Mouse (Mus musculus) left cerebral cortex, postnatal 10 days (tissue): Measurements from ENCODE around the gene Ell2. TPM values are rescaled to one million over a fixed set of nuclear protein-coding genes. Genes with fewer than 3 reads are reported as not detected.

Experiments
- DNase-seq, 2 experiments: peaks; one replicate each; pipeline ENCODE4 v3.0.0; 2021 to 2022; ENCODE audit warnings: low spot score in 2 of 2, mixed read lengths in 1 of 2; ENCODE audit errors: extremely low spot score in 1 of 2
- intact Hi-C: fragments of 180-260 bp; cut with DNase I; formaldehyde crosslinking; loops from one replicate; pipeline ENCODE4 v1.15.1; 2025
- total RNA-seq, 2 experiments: library from RNA; stranded (reverse); gene quantifications; 2 replicates each; pipeline ENCODE4 v1.2.3; 2021

Gene Ell2
- total RNA-seq, 2 experiments from 2014 or later = 26.0 to 34.8 TPM

DNA sequence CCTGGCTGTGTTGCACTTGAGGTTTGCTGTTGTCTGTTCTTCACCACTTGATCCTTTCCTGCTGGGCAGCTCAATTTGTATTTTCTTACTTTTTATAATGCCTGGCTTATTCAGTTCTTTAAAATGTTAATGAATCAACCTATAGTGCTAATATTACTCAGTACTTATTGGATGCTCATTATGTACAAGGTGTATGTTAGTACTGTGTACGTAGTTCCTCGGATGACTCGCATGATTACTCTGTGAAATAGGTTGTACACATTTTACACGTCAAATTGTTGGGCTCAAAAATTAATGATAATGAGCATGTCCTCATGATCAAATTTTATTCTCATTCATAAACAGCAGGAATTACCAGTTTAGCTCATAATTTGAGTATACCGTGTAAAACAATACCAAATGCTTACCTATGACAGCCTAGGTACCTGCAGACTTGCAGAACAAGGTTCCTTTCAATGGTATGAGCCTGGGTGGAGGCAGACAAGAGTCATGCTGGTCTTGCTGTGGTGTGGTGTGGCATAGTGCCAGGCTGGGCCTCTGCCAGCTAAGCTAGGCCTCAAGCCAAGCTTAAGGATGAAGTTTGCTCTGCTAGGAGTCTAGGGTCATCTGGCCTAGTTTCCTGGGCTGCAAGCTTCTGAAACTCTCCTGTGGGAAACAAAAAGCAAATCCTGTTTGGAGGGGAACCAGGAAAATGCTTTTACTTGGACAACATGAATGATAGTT lies 45.8 kb downstream of the Ell2 start:
- DNase-seq = peak; percentile 29 to 72

DNA sequence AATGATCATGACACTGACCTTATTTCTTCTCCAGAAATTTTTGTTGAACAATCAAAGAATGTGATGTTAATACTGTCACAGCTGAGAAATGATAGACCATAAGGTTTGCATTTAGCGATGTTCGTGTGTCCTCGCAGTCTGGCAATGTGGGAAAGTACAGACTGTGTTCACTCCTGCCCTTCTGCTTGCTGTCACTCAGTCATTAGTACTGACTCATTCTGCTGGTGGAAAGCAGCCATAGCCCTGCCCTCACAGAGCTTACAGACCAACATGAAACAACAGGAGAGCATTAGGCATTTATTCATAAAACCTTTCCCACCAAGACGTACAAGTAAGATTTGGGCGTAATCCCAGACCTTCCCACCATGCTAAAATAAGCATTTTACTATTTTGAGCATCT lies 47.8 kb downstream of the Ell2 start:
- intact Hi-C loops = no loop called here
- DNase-seq = no peak

More for the DNA sequence above, 45.8 kb downstream of the Ell2 start:
- intact Hi-C loops = no loop called here

DNA sequence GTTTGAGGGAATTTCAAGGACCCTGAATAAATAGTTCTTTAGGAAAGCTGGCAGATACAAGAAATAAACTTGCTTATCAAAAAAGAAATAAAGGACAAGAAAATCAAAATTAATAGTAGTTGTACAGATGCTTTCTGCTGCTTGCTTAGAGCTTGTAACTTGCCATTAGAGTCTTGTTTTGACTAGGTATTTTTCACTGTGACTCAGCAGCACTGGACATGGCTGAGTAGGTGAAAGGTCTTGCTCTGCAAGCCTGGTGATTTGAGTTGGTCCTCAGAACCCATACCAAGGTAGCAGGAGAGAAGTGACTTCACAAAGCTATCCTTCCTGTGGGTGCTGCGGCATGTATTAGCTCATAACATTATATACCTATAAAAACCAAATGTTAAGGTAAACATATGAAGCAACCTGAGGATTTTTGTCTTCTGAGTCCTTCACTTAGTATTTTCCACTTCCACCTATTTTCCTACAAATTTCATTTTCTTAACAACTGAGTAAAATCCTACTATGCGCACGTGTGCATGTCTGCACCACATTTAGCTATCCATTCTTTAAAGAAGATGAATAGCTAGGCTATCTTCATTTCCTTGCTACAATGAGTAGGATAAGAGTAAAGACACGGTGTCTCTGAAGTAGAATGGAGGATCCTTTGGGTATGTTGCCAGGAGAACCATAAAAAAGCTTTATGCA lies 54.4 kb downstream of the Ell2 start:
- DNase-seq = no peak
- intact Hi-C loops = no loop called here

DNA sequence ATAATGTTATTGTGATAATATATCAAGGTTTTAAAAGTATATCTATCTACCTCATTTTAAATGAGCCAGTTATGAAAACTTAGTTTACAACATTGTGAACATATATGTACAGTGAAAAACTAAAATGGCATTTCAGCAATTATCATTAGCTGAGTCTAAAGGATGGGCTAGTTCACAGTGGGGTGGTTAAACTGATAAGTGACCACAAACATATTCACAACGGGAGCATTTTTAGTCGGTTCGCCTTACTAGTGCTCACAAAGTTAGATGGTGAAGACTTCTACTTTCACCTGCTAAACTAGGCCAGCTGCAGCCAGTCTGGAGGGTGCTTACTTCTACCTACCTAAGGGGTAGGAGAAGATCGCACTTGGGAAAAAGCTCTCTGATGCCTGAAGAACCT lies 56.2 kb downstream of the Ell2 start:
- no peak for DNase-seq

DNA sequence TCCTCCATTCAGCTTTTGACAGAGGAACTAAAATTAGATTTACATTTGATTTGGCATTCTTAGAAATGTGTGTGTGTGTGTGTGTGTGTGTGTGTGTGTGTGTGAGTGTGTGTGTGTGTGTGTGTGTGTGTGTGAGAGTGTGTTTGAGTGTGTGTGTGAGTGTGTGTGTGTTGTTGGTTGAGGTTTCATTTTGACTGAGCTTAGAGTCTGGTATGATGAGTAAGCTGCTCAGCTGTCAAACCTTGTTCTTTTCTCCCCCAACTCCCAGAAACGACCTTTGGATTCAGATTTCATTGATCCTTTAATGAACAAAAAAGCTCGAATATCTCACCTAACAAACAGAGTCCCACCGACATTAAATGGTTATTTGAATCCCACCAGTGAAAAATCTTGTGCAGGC lies 56.7 kb downstream of the Ell2 start:
- DNase-seq = no peak

More for the DNA sequence above, 56.2 kb downstream of the Ell2 start:
- intact Hi-C loops = no loop called here

DNA sequence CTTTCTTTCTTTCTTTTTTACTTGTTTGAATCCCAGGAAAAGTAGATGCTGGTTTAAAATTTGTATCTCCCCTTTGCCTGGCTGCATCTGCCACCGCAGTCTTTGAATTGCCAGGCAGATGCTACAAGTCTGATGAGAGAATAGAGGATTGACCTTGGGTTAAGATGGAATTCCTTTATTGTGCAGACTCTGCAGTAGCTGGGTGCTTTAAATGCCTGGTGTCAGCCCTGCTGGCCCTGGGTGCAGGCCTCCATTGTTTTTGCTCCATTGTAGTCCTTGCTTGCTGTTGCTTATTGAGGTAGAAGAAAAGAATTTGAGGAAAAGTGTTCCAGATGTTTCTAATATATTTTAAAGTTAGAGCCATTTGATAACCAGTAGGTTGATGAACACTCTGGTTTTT lies 59.2 kb downstream of the Ell2 start:
- no peak for DNase-seq
- intact Hi-C loops = no loop called here

More for the DNA sequence above, 56.7 kb downstream of the Ell2 start:
- intact Hi-C loops = no loop called here

DNA sequence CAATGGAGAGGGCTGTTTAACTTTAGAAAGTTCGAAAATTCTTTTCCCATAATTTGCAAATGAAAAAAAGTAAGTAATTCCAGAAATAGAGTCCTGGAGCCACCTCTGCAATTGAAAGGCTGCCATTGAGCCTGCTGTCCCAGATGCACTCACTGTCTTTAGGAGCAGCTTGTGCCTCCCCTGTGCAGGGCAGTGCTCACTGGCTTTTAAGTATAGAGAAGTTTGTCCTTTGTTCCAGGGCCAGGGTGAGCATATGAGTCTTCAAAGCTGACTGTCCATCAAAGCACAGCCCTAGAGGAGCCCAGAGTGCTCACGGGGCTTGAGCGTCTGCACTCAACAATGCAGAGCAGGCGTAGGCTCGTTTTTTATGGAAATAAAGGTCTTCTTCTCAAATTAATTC lies 59.7 kb downstream of the Ell2 start:
- no peak for DNase-seq
- intact Hi-C loops = no loop called here

DNA sequence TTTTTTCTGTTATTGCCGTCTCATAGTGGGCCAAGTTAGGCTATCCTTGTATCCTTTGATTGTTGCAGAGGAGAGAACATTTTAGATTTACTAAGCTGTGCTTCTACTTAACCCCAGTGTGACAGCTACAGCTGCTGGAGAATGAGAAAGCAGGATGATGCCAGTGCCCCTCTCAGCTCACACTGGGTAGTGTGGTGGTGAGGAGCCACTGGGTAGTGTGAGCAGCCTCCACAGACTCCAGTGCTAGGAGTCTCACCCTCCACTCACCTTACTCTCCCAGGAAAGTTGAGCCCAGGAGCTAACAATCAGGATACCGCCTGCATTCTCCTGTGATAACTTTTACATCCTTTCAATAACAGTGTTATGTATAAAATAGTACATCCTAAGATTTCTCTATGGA lies 60.4 kb downstream of the Ell2 start:
- no peak for DNase-seq
- intact Hi-C loops = no loop called here

DNA sequence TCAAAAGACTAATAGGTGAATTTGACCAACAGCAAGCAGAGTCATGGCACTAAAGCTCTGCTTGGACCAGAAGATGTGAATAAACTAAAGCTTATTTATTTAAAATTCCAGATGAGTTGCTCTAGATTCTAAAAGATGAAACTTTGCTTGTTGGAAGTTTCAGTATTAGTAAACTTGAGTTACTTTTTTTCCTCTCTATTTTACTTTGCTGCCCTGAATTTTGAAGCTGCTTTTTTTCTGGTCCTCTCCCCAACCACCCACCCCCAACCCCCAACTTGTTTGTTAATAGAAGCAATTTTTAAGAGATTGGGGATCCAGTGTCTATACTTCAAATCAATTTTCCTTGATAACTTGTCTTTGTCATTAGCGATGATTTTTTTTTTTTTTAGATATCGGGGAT lies 64.2 kb downstream of the Ell2 start:
- no peak for DNase-seq
- intact Hi-C loops = no loop called here

DNA sequence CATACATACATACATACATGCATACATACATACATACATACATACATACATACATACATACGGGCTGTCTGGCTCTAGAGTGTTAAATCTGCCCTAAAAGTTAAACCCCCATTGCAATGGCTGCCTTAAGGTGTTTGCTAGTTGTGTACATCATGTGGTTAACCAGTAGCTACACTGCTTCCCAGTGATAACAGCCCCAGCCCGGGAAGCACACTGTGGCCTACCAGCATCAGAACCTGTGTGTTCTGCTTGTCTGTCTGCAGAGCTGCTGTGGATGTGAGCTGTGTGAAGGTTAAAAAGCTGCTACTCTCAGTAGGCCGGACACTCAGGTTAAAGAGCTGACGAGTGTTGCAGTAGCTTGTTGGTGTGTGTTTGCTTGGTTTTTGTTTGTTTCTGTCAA lies 64.8 kb downstream of the Ell2 start:
- intact Hi-C loops = no loop called here
- no peak for DNase-seq

DNA sequence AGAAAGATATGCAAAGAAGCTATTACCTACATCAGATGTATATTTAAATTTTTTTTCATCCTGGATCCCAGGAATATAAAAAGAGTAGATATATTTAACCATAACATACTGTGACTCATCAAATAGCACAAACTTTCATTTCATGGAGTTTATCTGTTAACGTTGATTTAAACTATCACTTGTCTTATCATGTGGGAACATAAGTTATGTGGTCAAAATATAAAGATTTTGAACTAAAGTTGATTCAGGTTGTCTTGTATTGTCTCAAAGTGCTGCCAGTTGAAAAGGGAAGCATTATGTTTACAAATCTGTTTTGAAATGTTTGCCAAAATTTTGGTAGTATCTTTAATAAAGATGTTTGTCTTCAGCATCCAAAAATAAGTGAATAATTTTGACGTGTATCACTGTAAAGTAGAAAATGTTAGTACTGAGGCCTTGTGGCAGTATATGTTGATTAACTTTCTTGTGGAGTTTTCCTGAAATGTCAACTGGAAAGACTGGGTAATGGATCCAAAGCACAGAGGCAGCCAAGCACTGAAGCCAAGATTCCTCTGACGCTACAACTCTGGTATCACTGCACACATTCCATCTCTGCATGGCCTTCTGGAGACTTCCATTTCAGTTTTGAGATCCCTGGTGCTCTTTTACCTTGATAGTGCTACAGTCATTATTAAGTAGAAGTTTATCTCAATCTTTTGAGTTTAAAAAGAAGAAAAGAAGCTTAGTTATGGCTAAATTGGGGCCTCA lies 65.6 kb downstream of the Ell2 start:
- DNase-seq = no peak
- intact Hi-C loops = no loop called here

DNA sequence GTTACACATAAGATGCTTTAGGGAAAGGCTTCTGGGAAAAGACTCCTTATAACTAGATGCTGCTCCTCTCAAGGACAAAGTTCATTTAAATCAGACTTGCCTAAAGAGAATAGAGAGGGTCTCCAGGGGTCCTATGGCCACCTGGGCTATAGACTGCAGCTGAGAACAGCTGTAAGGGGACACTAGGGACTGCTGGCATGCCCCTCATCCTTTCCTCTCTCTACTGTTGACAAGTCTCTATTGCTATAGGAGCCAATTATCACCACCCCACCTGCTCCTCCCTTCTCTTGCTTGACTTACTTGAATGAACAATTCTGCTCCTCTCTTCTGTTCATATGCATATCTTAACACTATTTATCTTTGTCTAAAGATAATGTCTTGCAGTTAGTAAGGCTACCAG lies 69.4 kb downstream of the Ell2 start:
- DNase-seq = no peak
- intact Hi-C loops = no loop called here

DNA sequence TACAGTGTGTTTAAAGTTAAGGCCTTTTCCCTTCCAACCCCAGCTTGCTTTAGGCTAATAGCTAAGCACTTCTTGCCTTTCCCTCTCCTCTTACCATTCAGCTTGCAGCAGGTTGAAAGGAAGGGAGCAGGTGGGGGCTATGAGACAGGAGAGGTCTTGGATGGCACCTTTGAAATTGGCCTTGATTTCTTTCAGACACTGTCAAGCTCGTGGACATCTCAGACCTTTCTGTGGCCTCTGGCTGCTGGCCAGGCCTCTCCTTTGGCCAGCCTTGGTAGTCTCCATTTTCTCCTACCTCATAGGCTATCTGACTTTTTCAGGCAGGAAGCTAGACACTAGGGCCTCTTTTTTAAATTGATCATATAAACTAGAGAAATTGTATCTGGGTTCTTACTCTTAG lies 70.1 kb downstream of the Ell2 start:
- intact Hi-C loops = no loop called here

DNA sequence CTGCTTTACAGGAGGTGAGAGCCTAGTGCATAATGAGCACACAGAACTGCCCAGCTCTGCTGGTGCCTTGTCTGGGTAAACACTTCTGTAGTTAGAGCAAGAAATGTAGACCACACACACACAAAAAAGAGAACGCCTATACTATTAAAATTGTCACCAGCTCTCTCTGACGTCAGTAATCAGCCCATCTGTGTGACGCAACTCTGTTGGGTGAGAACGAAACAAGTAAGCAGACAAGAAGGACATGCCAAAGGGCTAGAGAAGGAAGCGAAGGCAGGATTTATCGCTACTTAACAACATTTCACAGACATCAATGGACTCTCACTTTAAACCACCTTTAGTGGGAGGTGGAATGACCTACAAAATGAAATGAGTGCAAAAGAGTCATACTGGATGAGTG lies 71.6 kb downstream of the Ell2 start:
- DNase-seq = no peak
- intact Hi-C loops = no loop called here

More for the DNA sequence above, 70.1 kb downstream of the Ell2 start:
- no peak for DNase-seq

DNA sequence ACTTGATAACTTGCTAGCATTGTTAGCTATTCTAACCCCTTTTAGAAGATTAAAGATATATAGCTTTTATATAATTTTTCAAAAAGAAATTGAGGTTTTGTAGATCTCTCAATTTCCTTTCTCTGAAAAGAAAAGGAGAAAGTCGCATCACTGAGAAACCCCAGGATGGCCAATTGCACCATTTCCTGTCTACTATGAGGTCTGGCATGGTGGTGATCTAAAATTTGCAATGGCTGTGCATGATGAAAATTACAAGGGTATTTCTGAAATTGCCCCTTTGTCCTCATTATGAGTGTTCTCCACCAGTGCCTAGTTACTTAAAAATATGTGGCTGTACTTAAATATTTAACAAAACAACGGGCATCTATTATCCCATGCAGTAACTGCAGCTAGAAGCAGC lies 72.6 kb downstream of the Ell2 start:
- intact Hi-C loops = no loop called here
- DNase-seq = no peak

DNA sequence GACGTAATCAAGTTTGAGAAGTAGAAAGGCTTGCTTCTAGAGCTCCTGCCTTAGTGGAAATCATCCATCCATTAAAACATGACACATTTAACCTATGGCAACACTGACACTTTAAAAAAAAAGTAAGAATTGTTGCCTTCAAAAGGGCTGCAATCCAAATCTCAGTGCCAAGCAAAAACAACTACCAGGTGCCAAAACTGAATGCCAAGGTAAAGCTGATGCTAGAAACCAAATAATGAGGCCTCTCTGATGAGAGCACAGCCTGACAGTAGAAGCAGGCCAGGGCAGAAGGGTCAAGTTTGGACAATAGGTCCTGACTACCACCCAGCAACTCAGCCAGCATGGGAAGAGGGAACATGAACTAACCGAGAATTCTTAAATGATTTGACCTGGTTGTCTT lies 73.5 kb downstream of the Ell2 start:
- intact Hi-C loops = no loop called here

DNA sequence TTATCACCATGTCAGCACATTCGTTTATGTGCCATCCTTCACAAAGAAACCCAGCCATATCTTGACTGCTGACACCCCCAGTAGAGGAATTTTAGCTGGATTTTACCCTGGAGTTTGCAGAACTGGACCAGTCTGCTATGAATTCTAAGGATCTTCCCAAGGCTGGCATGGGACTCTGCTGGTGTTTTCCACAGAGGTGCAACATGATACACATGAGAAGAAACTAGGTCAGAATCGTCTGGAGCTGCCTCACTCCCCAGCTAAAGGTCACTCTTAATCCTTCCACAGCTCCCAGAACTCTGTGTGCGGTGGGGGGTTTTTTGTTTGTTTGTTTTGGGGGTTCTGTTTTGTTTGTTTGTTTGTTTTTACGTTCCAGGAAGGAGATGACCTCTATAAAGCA lies 79.2 kb downstream of the Ell2 start:
- no peak for DNase-seq
- intact Hi-C loops = no loop called here

More for the DNA sequence above, 73.5 kb downstream of the Ell2 start:
- DNase-seq = no peak

DNA sequence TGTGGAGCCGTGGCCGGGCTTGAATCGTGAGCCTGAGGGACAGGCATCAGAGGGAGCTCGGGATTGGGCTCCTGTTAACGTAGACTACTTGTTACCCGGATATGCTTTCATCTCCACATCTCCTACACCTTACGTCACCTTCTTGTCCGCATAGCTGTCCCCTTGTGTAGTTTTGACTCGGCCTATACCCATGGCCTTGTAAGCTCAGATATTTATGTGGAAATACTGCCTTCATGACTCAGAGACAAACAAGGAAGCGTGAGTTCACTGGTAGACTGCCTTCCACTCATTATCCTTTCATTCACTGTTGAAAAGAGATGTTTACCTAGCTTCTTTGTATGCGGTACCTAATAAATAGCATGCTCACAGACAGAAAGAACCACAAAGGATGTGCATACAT lies 79.7 kb downstream of the Ell2 start:
- intact Hi-C loops = no loop called here
- DNase-seq = no peak

DNA sequence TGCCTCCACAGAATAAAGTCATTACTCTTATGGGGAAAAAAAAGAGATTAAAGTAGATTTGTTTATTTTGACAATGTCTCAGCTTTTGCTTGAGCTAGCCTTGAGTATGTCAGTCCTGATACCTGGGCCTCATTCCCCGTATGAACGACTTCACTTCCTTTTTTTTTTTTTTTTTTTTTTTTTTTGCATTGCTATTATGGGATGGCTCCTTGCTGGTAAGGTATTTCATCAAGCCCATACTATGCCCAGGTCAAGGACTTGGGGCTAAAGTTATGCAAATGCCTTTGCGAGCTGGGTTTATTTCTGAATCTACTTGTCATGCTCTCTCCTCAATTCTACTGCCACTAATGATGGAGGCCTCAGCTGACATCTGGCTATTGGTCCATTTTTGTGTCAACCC lies 80.8 kb downstream of the Ell2 start:
- intact Hi-C loops = no loop called here

DNA sequence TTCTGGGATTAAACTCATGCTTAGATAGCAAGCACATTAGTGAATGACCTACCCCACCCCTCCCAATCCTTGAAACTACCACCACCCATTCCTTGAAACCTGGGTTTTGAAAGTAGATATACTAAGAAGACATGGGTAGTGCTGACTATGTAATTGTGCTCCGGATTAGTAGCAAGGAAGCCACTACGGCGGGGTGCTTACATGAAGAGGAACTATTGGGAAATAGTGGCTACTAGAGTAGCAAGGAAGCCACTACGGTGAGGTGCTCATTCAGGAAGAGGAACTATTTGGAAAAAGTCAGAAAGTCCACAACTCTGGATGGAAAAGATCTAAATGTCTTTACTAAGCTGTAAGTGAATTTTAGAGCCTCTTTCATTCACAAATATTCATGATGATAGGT lies 81.6 kb downstream of the Ell2 start:
- intact Hi-C loops = no loop called here
- DNase-seq = no peak

More for the DNA sequence above, 80.8 kb downstream of the Ell2 start:
- no peak for DNase-seq
